Mouse (Mus musculus) forebrain, postnatal 0 days (tissue): Measurements from ENCODE around the gene B9d2. TPM values are rescaled to one million over a fixed set of nuclear protein-coding genes. Genes with fewer than 3 reads are reported as not detected.

Experiments
- ATAC-seq: fragments of 200-750 bp; cut with Nextera tagmentation; 2 replicates; pipeline ENCODE4 v1.8.0; 2017; ENCODE audit warnings: mild to moderate bottlenecking, moderate library complexity
- DNase-seq: peaks from one replicate; pipeline ENCODE4 v3.0.0-alpha.2; 2015
- H3K27ac ChIP-seq: fragments of 300-500 bp; sonication (generic); 2 replicates; pipeline ENCODE4 v1.5.1; 2014; ENCODE audit warnings: low read depth, mild to moderate bottlenecking, antibody characterized with exemption, low read length, moderate library complexity, mixed read lengths
- H3K27me3 ChIP-seq: fragments of 300-500 bp; sonication (generic); 2 replicates; pipeline ENCODE4 v1.6.1; 2014; ENCODE audit warnings: mild to moderate bottlenecking, low read length, mixed read lengths; ENCODE audit not compliant: insufficient read depth
- H3K36me3 ChIP-seq: fragments of 300-500 bp; sonication (generic); 2 replicates; pipeline ENCODE4 v1.6.1; 2014; ENCODE audit warnings: mild to moderate bottlenecking, moderate library complexity; ENCODE audit not compliant: insufficient read depth
- H3K4me1 ChIP-seq: fragments of 300-500 bp; sonication (generic); 2 replicates; pipeline ENCODE4 v1.6.1; 2014; ENCODE audit warnings: antibody characterized with exemption; ENCODE audit not compliant: insufficient read depth
- H3K4me2 ChIP-seq: fragments of 300-500 bp; sonication (generic); 2 replicates; pipeline ENCODE4 v1.6.1; 2014; ENCODE audit warnings: low read depth, mild to moderate bottlenecking, moderate library complexity
- H3K4me3 ChIP-seq: fragments of 300-500 bp; sonication (generic); 2 replicates; pipeline ENCODE4 v1.5.1; 2014; ENCODE audit warnings: low read depth, low read length, mixed read lengths
- H3K9ac ChIP-seq: fragments of 300-500 bp; sonication (generic); 2 replicates; pipeline ENCODE4 v1.6.1; 2014; ENCODE audit warnings: mild to moderate bottlenecking
- H3K9me3 ChIP-seq: fragments of 300-500 bp; sonication (generic); 2 replicates; pipeline ENCODE4 v1.6.1; 2016; ENCODE audit warnings: low read length
- CTCF ChIP-seq: sonication (generic); IDR thresholded peaks from 2 replicates; pipeline ENCODE4 v1.5.1; 2016; ENCODE audit warnings: antibody characterized with exemption, control low read depth, low read depth
- WGBS: fragments of 180-500 bp; shearing (Covaris S2); extraction: QIAGEN DNeasy Blood & Tissue Kit; methylation state at CpG from one replicate; pipeline ENCODE4 v1.1.7; 2014; 5-methylcytosine and 5-hydroxymethylcytosine counted together
- polyA plus RNA-seq: library from polyadenylated mRNA; unstranded; fragments of >200 nt; fragmentation: Nextera tagmentation; extraction: Ambion mirVana; gene quantifications from 2 replicates; pipeline ENCODE4 v1.2.1, GENCODE M21; 2015
- total RNA-seq: library from RNA; depleted of rRNA; stranded (reverse); fragments of >200 nt; gene quantifications from 2 replicates; pipeline ENCODE4 v1.2.3, GENCODE M21; 2014

B9d2 gene
- total and polyA plus RNA-seq, 2 experiments from 2014 or later = 15.7 to 58.2 TPM

DNA sequence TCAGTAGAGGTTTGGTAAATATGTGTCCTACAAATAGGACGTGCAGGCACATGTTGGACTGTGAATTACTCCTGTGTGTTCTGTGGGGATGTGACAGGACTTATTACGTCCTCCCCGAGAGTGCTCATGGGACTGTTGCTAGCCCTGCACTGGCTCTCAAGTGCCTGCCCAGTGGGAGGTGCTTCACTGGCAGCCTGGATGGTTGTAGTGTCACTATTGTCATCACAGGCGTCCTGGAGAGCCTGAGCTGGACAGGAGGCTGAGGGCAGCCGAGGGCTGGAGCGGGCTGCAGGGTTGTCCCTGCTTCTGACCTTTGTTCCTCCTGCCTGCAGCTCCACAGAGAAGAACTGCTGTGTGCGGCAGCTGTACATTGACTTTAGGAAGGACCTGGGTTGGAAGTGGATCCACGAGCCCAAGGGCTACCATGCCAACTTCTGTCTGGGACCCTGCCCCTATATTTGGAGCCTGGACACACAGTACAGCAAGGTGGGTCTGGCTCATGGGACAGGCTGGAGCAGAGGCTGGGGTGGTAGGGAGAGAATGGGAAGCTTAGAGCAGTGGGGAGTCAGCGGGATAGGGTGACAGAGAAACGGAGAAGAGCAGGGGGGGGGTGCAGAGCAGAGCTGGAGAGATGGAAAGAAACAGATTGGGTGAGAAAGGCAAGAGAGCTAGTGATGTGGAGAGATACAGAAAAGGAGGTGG is 23.4 kb downstream of the B9d2 start:
- peak overlapping the region; percentile 76 for H3K4me2 ChIP-seq
- peak overlapping the region; percentile 33; the same call in 1 of the 2 replicates for H3K4me3 ChIP-seq
- no peaks in the 10 kb centered on the region for H3K9me3 ChIP-seq
- TF ChIP-seq CTCF = no peak
- DNase-seq (no peak), ATAC-seq (peak; percentile 25)
- no peak overlapping the region for H3K27ac ChIP-seq
- H3K9ac ChIP-seq = no peak overlapping the region
- 18% methylated on average over 10 of the region's 10 CpGs for WGBS
- no peaks in the 10 kb centered on the region for H3K27me3 ChIP-seq
- H3K36me3 ChIP-seq = no peaks in the 10 kb centered on the region
- H3K4me1 ChIP-seq = 0 out of 2 replicates have a peak, but pooled peaks cover 2% of the 10 kb centered on the region

DNA sequence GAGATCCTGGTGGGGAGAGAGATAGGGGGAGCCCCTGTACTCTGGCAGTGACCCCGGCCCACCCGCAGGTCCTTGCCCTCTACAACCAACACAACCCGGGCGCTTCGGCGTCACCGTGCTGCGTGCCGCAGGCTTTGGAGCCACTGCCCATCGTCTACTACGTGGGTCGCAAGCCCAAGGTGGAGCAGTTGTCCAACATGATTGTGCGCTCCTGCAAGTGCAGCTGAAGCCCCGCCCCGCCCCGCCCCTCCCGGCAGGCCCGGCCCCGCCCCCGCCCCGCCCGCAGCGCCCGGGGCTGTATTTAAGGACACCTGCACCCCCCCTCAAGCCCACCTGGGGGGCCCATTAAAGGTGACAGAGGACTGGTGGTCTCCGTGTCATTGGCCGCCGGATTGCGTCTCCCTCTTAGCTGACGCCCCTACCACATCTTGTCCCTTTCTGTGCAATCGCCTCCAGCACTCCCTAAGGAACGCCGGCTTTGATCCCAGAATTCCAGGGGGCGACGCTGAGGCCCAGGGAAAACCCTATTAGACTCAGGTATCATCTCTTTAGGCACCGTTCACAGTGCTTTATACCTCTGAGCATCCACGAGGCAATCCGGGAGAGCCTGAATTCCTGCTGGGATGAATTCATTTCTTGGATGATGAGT is 24.3 kb downstream of the B9d2 start:
- peak overlapping the region; percentile 76 for H3K4me2 ChIP-seq
- TF ChIP-seq CTCF = peak; percentile 15; the same call in 1 of the 2 replicates
- ATAC-seq = peak; percentile 44
- H3K9ac ChIP-seq = peak overlapping the region; percentile 28
- 0 out of 2 replicates have a peak, but pooled peaks cover 2% of the 10 kb centered on the region for H3K4me1 ChIP-seq
- 2% methylated on average over 37 of the region's 37 CpGs for WGBS
- H3K4me3 ChIP-seq = peak overlapping the region; percentile 33
- no peaks in the 10 kb centered on the region for H3K9me3 ChIP-seq
- no peaks in the 10 kb centered on the region for H3K27me3 ChIP-seq
- DNase-seq = no peak
- no peaks in the 10 kb centered on the region for H3K36me3 ChIP-seq
- H3K27ac ChIP-seq = no peak overlapping the region

DNA sequence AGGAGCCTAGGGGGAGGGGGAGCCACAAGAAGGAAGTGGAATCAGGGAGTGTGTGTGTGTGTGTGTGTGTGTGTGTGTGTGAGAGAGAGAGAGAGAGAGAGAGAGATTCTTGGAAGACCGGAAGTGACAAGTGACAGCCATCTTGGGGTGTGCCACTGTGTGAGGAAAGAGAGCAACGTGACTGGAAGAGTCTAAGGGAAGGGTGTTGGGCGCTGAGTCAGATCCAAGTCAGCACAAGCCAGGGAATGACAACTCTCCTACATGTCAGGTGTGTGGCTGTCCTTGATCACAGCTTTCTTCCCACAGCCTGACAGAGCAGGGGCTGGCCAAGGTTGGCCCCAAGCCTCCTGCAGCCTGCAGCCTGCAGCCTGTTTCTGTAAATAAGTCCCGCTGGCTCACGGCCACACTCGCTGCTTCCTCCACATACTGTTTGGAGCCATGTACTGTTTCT is 25.2 kb downstream of the B9d2 start:
- H3K27ac ChIP-seq = no peak overlapping the region

DNA sequence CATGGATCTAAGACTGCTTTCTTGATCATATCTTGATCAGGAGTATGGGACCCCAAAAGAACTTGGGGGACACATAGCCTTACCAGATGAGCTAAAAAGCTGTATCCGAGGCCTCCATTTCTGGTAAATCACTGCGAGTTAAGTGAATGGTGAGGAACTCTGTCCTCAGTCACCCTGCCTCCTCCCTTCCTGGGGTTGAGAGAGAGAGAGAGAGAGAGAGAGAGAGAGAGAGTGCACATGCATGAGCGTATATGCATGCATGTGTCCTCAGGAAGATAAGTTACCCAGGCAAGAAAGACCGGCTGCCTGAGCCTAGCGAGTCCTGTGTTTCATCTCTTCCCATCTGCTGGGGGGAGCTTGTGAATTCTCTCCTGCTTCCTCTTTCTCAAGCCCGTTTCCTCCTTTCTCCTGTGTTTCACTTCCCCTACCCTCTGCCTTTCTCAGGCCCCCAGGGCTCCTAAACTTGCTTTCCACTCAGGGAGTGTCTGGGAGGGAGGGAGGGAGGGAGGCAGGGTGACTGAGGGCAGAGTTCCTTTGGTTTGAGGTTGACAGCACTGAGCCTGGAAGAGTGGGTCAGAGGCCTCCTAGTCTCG is 26.1 kb downstream of the B9d2 start:
- TF ChIP-seq CTCF = no peak
- no peak overlapping the region for H3K9ac ChIP-seq
- H3K27me3 ChIP-seq = no peaks in the 10 kb centered on the region
- no peaks in the 10 kb centered on the region; the same call in 1 of the 2 replicates for H3K36me3 ChIP-seq
- 66% methylated on average over 7 of the region's 7 CpGs for WGBS
- no peaks in the 10 kb centered on the region for H3K9me3 ChIP-seq
- H3K4me3 ChIP-seq = no peak overlapping the region
- DNase-seq (no peak), ATAC-seq (no peak)
- H3K4me1 ChIP-seq = 0 out of 2 replicates have a peak, but pooled peaks cover 2% of the 10 kb centered on the region
- no peak overlapping the region for H3K4me2 ChIP-seq
- H3K27ac ChIP-seq = no peak overlapping the region

More for the DNA sequence above, 25.2 kb downstream of the B9d2 start:
- Histone ChIP-seq H3K4me1 (0 out of 2 replicates have a peak, but pooled peaks cover 2% of the 10 kb centered on the region), H3K4me3 (no peak overlapping the region), H3K4me2 (no peak overlapping the region), H3K9ac (no peak overlapping the region), H3K36me3 (no peaks in the 10 kb centered on the region), H3K27me3 (no peaks in the 10 kb centered on the region), H3K9me3 (no peaks in the 10 kb centered on the region)
- 56% methylated on average over 6 of the region's 6 CpGs for WGBS
- no peak for DNase-seq
- TF ChIP-seq CTCF = no peak
- peak; percentile 51 for ATAC-seq

DNA sequence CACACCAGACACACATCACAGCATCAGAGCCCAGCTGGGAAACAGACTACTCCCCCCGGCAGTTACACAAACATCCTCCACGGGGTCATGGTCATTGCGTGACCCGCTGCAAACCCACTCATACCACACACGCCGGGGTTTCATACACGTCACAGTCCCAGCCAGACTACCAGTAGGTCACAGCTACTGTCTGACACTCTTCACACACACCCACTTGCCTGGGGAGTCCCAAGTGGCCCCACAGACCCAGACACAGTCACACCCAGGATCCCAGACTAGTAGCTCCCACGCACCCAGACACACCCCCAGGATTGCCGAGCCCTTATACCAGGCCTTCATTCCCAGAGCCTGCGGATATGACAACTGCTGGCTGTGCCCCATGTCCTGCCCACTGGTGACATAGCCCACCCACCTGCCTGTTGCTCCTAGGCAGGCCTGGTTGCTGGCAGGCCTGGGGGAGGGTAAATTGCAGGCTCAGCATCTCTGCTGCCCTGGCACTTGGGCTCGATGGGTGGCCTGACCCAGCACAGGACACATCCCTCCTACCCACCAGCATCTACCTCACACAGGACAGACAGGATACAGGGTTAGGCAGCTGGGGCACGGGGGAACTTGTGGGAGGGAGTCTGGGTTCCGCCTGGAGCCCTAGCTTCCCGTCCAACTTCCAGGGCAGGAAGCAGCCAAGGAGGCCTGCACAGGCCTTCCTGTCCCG is 27.2 kb downstream of the B9d2 start:
- no peak overlapping the region for H3K27ac ChIP-seq

DNA sequence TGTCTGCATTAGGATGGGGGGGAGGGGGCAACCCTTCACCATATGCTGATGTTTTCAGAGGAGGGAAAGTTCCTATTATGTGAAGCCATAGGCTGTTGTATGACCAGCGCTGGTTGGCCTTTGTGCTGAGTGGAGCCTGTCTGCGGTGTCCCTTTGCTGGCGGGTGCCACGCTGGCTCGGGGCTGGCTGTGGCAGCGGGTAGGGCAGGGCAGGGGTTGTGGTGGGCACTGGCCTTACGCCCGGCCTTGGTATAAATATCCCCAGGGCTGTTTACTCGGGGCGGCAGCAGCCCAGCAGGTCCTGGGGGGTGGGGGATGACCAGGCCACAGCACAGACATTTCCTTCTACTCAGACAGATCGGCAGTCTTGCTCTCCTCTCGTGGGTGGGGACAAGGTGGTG is 29.4 kb downstream of the B9d2 start:
- H3K9ac ChIP-seq = no peak overlapping the region
- H3K4me3 ChIP-seq = no peak overlapping the region
- no peak for TF ChIP-seq CTCF
- no peak overlapping the region for H3K27ac ChIP-seq
- WGBS = 12% methylated on average over 12 of the region's 12 CpGs
- H3K4me1 ChIP-seq = 0 out of 2 replicates have a peak, but pooled peaks cover 2% of the 10 kb centered on the region
- no peaks in the 10 kb centered on the region for H3K9me3 ChIP-seq
- peaks cover 28% of the 10 kb centered on the region for H3K36me3 ChIP-seq
- ATAC-seq = no peak; the same call in 1 of the 2 replicates
- no peak overlapping the region for H3K4me2 ChIP-seq
- H3K27me3 ChIP-seq = no peaks in the 10 kb centered on the region
- no peak for DNase-seq

More for the DNA sequence above, 27.2 kb downstream of the B9d2 start:
- H3K9me3 ChIP-seq = no peaks in the 10 kb centered on the region
- H3K4me1 ChIP-seq = 0 out of 2 replicates have a peak, but pooled peaks cover 2% of the 10 kb centered on the region
- DNase-seq (no peak), ATAC-seq (no peak)
- no peaks in the 10 kb centered on the region for H3K27me3 ChIP-seq
- H3K9ac ChIP-seq = no peak overlapping the region
- peaks cover 7% of the 10 kb centered on the region; the same call in 1 of the 2 replicates for H3K36me3 ChIP-seq
- no peak overlapping the region for H3K4me3 ChIP-seq
- no peak overlapping the region for H3K4me2 ChIP-seq
- TF ChIP-seq CTCF = no peak
- 73% methylated on average over 15 of the region's 15 CpGs for WGBS
